Mouse (Mus musculus): ENCODE results near the gene Ugt1a10.
"Not testable (repeated sequence)": the region's sequence is repeated elsewhere in the genome, so short reads cannot be mapped to it uniquely, and the experiment has no call there.

Ugt1a10 gene

DNA sequence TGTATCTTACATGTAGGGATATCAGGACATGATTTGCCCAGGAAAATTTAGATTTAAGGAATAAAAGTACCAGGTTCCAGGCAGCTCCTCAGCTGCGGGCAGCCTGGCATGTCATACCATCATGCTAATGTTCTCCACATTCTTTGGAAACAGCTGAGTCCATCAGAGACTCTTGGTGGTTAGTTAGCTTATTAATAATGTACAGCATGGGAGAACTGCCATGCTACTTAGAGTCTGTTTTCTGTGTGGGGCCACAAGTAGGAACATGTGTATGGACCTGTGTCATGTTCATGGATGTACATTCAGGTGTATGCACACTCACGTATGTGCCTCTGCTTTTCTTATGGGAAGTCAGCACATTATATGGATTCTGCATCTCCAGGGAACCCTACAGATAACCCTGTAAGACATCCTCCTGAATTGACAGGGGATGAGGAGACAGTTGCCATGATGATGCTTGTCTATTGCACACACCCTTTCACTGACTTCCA is 159.3 kb downstream of the Ugt1a10 start:
- in situ Hi-C loops (cut with MboI, MseI): no loop called here

DNA sequence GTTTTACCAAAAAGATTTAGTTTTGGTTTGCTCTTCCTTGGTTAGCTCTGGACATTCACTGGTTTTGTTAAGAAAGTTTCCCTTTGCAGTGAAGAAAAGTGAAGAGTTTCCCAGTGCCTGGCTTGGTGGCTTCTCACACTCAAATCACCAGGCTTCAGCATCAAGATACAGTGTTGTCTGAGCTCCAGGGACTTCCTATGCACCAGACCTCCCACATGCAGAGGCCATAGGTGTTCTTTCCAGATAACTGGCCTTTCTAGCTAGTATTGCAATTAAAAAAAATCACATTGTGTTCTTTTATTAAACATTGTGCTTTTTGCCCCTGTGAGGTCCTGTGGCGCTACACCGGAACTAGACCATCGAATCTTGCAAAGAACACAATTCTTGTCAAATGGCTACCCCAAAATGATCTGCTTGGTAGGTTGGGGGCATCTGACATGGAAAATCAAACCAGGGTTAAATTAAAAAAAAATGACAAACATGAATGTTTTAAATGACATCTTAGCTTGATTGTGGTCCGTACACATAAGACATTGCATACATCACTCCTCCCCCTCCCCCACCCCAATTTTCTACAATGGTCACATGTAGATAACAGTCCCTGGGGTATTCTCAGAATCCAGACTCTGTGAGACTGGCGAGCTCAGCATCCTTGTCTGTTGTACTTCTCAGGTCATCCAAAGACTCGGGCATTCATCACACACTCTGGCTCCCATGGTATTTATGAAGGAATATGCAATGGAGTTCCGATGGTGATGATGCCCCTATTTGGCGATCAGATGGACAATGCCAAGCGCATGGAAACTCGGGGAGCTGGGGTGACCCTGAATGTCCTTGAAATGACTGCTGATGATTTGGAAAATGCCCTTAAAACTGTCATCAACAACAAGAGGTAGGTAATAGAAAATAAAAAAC is 160.5 kb downstream of the Ugt1a10 start:
- in situ Hi-C loops (cut with MboI, MseI): no loop called here

GRCm38 (mm10) chr1:88216551-88216950 is 161.4 kb downstream of the Ugt1a10 start:
- in situ Hi-C loops (cut with MboI, MseI): no loop called here

- in situ Hi-C loops (cut with MboI, MseI): no loop called here
Observed at GRCm38 (mm10) chr1:88217144-88217543, 162.0 kb downstream of the Ugt1a10 start.

- in situ Hi-C loops (cut with MboI, MseI): no loop called here
Observed at GRCm38 (mm10) chr1:88217576-88217975, 162.4 kb downstream of the Ugt1a10 start.

DNA sequence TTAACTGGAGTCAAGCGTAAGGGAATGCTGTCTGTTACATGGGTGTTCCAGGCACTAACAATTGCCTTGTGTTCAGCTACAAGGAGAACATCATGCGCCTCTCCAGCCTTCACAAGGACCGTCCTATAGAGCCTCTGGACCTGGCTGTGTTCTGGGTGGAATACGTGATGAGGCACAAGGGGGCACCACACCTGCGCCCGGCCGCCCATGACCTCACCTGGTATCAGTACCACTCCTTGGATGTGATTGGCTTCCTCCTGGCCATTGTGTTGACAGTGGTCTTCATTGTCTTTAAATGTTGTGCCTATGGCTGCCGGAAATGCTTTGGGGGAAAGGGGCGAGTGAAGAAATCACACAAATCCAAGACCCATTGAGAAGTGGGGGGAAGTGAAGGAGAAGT is 162.9 kb downstream of the Ugt1a10 start:
- in situ Hi-C loops (cut with MboI, MseI): no loop called here

DNA sequence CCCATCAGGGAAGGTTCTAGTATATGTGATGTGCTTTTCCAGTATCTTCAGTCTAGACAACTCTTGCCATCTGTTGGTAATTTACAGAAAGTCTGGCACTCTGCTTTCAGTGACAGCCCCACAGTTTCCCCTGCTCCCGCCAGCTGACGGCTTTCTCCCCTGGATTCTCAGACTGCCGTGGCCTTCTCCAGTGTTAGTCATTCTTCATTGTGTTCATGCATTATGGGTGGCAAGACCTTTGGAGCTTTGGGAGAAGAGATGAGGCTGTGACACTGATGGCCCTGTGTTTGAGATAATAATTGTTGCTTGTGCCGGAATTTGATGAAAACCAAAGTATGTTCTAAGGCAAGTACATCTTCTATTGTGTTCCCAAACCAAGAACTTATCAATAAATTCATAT is 163.4 kb downstream of the Ugt1a10 start:
- in situ Hi-C loops (cut with MboI, MseI): no loop called here

DNA sequence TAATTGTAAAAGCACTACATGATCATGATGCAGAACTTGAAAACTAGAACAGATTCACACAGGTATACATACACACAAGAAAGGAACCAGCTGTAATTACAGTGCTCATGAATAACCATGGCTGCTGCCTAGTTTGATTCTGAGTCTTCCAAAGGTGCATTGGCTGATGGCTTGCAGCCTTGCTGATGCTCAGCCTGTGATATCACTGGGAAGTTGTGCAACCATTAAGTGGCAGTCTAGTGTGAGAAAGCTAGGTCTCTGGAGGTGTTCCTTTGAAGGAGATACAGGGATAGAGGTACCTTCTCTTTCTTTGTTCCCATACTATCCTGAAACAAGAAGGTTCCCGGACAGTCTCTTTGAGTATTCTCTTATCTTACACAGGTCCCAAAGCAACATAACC is 163.9 kb downstream of the Ugt1a10 start:
- in situ Hi-C loops (cut with MboI, MseI): no loop called here

GRCm38 (mm10) chr1:88220336-88220735 is 165.1 kb downstream of the Ugt1a10 start:
- in situ Hi-C loops (cut with MboI, MseI): no loop called here

GRCm38 (mm10) chr1:88222216-88222615 is 167.0 kb downstream of the Ugt1a10 start:
- in situ Hi-C loops (cut with MboI, MseI): no loop called here

GRCm38 (mm10) chr1:88223011-88223515 is 167.9 kb downstream of the Ugt1a10 start:
- in situ Hi-C loops (cut with MboI, MseI): not testable (repeated sequence)

- in situ Hi-C loops (cut with MboI, MseI): no loop called here
Observed at GRCm38 (mm10) chr1:88223591-88223990, 168.4 kb downstream of the Ugt1a10 start.

DNA sequence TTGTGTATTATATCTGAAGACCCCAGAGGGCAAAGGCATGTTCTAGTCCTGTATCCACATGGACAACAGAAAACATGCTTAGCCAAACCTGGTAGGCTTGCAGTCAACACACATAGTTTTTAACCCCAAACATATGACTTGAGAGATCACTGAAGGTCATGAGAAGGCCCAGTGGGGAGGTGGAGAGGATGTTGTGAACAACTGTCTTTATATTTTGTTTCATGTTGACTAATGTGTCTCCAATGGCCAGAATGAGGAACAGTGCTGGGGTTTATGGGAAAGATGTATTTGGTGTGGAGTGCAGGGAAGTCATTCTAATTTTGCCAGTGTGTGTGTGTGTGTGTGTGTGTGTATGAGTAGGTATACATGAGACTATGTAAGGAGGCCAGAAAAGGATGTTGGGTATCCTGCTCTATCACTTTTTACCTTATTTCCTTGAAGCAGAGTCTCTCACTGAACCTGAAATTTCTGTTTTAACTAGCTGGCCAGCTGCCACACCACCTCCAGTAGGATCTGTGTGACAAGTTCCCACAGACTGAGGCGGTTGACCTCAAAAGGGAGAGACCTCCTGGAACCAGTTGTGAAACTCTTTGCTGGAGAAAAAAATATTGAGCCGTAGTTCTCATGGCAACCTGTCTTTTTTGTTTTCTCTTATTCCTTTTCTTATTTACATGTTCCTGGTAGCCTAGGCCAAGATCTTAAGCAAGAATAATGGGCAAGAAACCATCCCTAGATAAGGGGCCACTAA is 169.0 kb downstream of the Ugt1a10 start:
- in situ Hi-C loops (cut with MboI, MseI): no loop called here

DNA sequence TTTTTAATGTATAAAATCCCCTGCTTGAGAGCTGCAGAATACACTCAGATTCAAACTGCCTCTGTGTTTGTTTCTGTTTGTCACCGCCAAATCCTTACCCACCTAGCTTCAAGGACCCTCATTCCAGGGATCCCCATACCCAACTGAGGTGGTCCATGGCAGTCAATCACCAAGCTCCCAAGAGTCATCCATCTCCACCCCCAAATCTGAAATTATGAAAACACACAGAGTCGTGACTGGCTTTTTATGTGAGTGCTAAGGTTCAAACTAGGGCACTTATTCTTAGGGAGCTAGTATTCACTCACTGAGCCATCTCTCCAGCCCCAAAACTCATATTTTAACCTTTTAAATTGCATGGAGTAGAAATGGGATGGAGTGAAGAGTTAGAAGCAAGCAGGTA is 170.1 kb downstream of the Ugt1a10 start:
- in situ Hi-C loops (cut with MboI, MseI): not testable (repeated sequence)

DNA sequence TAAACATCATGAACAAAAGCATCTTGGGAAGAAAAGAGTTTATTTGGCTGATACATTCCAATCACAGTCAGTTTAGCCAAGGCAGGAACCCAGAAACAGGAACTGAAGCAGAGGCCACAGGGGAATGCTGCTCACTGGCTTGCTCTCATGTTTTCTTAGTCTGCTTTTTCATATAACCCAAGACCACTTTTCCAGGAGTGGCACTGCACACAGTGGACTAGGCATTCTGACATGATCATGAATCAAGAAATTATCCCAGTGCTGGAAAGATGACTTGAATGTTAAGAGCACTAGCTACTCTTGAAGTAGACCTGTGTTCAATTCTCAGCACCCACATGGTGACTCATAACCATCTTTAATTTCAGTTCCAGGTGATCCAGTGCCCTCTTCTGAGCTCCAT is 170.6 kb downstream of the Ugt1a10 start:
- in situ Hi-C loops (cut with MboI, MseI): no loop called here

DNA sequence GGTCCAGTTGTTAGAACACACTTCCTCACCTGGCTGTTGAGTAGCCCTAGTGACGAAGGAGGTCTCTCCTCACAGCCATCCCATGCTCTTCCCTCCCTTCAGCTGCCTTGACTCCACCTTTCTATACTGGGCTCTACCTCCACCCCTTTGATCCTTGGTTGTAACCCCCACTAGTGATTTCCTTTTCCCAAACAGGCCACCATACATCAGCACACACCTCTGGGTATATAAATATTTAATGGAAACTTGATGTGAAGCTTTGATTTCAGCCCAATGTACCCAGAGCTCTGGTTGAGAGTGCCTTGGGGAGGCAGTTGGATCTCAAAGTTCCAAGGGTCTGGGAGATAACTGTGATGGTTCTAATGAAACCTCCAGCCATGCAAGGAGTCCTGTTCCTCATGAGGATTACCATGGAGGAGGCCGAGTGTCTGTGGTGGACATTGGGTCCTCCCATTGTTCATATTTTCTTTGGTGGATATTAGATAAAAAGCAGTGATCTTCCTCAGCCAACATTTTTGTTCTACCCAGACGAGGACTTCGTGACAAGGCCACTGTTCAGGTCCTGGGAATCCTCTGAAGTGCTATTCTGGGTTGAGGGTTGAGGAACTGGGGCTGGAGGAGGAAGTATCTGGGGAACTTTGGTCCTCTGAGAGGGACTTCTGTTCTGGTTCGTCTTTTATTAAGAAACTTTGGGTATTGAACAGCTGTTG is 171.6 kb downstream of the Ugt1a10 start, which contains the start of gene Mroh2a:
Gene Mroh2a (plus strand): TSS at position 317 of the 710 bp plus-strand sequence.
- in situ Hi-C loops (cut with MboI, MseI): no loop called here

- in situ Hi-C loops (cut with MboI, MseI): no loop called here
Observed at GRCm38 (mm10) chr1:88227482-88227881, 172.3 kb downstream of the Ugt1a10 start.

- in situ Hi-C loops (cut with MboI, MseI): no loop called here
Observed at GRCm38 (mm10) chr1:88228121-88228520, 172.9 kb downstream of the Ugt1a10 start.

DNA sequence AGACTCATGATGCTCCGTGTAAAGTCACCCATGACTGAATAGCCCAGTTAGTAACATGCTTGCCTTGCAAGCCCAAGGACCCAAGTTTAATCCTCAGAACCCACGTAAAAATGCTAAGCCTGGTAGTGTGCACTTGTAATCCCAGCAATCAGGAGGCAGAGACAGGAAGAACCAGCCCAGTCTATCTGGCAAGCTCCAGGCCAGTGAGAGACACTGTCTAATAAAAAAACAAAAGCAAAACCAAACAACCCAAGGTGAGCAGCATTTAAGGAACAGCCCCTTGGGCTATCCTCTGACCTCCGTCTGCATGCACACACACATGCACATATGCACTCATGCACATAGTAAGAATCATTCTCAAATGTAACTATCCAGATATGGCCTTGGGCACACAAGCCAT is 174.4 kb downstream of the Ugt1a10 start:
- in situ Hi-C loops (cut with MboI, MseI): no loop called here

- in situ Hi-C loops (cut with MboI, MseI): no loop called here
Observed at GRCm38 (mm10) chr1:88229986-88230385, 174.8 kb downstream of the Ugt1a10 start.

GRCm38 (mm10) chr1:88230421-88230820 is 175.2 kb downstream of the Ugt1a10 start:
- in situ Hi-C loops (cut with MboI, MseI): no loop called here

All from T-helper 2 cell (primary cell).